Mouse (Mus musculus) megakaryocyte, embryonic 14.5 days (primary cell): ENCODE data around the gene Dcaf17.

Source experiments
- FLI1 ChIP-seq: IDR thresholded peaks from 2 replicates; pipeline ENCODE4 v1.6.1; 2012; ENCODE audit warnings: low read length, inconsistent platforms, mixed read lengths
- GATA1 ChIP-seq: IDR thresholded peaks from 3 replicates; pipeline ENCODE4 v1.6.1; 2012; ENCODE audit warnings: mixed read lengths, low read length, inconsistent platforms, borderline replicate concordance

- TF ChIP-seq GATA1 (no peak), FLI1 (no peak)
Observed at GRCm38 (mm10) chr2:71096170-71096569, 41.0 kb downstream of the Dcaf17 start.
